Mouse (Mus musculus) heart, postnatal 25 days (tissue): ENCODE measurements around the gene Tnf. TPM values are rescaled to one million over a fixed set of nuclear protein-coding genes. Genes with fewer than 3 reads are reported as not detected.
A peak's percentile ranks its signal among the peaks of the same experiment; 100 is the strongest.

ENCODE experiments used
- DNase-seq: peaks from one replicate; pipeline ENCODE4 v3.0.0; 2022; ENCODE audit warnings: low spot score
- intact Hi-C: fragments of 180-260 bp; cut with DNase I; formaldehyde crosslinking; loops from one replicate; pipeline ENCODE4 v1.15.1; 2025
- total RNA-seq, 2 experiments: library from RNA; stranded (reverse); gene quantifications; 2 replicates each; pipeline ENCODE4 v1.2.3; 2021

Tnf gene
- total RNA-seq, 2 experiments from 2014 or later: 0.56 to 0.60 TPM

GRCm38 (mm10) chr17:35185639-35186611, 15.9 kb downstream of the Tnf start:
- intact Hi-C loops: no loop called here
- peak; percentile 56 for DNase-seq

DNA sequence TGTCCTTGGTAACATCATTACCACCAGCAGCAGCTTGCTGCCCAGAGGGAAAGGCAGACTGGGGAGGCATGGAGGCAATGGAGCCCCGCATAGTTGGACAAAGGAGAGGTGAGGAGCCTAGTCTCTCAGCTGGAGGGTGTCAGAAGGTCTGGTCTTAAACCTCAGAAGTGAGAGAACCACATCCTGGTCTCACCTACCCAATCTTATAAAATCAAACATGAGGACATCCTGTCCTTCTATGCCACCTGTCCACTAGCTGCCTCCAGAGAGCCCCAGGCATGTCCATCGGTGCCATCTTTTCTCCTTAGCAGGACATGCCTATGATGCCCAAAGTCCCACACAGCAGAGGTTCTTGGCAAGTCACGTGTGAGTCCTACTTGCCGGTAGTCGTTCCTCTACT, 21.7 kb downstream of the Tnf start:
- DNase-seq: no peak
- intact Hi-C loops: no loop called here

DNA sequence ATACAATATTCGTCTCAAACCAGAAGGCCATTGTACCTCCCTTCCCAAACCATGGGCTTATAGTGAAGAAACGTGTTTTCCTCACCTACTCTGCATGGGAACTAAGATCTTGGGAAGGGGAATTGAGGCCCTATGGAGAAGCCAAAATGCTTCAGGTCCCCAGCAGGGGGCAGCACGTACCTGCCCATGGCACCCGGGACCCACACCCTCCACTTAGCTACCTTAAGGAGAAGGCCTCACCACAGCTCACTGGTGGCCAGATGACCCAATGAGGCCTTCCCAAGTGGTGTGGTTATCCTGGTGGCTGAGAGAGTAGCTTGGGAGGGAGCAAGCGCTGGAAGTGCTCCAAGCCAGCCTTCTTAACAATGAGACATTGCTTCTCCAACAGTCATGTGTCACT, 23.3 kb downstream of the Tnf start:
- DNase-seq: peak; percentile 50
- intact Hi-C loops: loop anchor here (1.0 to 2.0 kb wide), 2 partner anchors 16 to 54 kb away; partner anchors contain the start of gene Ltb

- intact Hi-C loops: no loop called here
- DNase-seq: no peak
Observed at GRCm38 (mm10) chr17:35175968-35176367, 25.8 kb downstream of the Tnf start, which contains the start of gene Aif1. Aif1 (minus strand) TSS chr17:35176068.

DNA sequence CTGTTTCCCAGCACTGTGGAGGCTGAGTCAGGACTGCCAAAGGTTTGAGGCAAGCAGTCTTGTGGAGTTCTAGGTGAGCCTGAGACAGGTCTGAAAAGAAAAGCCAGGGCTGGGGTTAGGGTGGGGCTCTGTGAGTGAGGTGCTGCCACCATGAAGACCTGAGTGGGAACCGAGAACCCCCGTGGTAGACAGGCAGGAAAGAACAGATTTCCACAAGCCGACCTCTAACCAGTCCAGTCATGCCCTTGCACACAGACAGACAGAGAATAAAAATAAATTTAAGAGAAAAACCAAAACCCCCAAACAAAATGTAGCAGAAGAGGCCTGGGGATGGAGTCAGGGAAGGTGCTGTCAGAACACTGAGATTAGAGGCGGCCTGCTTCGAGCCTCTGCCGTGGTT, 26.4 kb downstream of the Tnf start:
- no peak for DNase-seq
- intact Hi-C loops: no loop called here

GRCm38 (mm10) chr17:35174201-35174977, 27.4 kb downstream of the Tnf start:
- intact Hi-C loops: no loop called here
- DNase-seq: no peak

DNA sequence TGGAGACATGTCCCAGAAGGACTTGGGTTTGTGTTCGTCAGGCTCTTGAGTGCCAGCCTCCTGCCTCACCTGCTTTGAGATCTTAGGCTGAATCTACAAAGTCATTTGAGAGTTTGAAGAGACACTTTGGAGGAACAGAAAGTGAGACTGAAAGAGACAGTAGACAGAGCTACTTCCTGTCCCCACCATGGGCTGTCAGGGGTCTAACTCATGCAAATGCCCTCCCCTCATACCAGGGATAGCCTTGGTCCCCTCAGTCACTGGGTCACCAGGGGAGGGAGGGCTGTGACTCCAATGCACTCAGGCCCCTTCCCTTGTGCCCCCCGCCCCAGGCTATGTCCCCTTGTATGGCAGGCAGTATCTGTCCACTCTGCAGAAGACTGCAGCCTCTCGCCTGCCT, 28.5 kb downstream of the Tnf start:
- DNase-seq: no peak
- intact Hi-C loops: no loop called here

- intact Hi-C loops: no loop called here
- DNase-seq: no peak
Observed at GRCm38 (mm10) chr17:35172445-35173234, 29.2 kb downstream of the Tnf start.

GRCm38 (mm10) chr17:35168541-35169207, 33.1 kb downstream of the Tnf start:
- DNase-seq: no peak
- intact Hi-C loops: loop anchor here (1.0 to 10.0 kb wide), 2 partner anchors 64 to 964 kb away; partner anchors contain the start of gene Tap2

GRCm38 (mm10) chr17:35167794-35168193, 34.0 kb downstream of the Tnf start:
- intact Hi-C loops: loop anchor here (10.0 kb wide), 1 partner anchor 963 kb away; the partner anchor contains the start of gene Tap2
- DNase-seq: no peak

DNA sequence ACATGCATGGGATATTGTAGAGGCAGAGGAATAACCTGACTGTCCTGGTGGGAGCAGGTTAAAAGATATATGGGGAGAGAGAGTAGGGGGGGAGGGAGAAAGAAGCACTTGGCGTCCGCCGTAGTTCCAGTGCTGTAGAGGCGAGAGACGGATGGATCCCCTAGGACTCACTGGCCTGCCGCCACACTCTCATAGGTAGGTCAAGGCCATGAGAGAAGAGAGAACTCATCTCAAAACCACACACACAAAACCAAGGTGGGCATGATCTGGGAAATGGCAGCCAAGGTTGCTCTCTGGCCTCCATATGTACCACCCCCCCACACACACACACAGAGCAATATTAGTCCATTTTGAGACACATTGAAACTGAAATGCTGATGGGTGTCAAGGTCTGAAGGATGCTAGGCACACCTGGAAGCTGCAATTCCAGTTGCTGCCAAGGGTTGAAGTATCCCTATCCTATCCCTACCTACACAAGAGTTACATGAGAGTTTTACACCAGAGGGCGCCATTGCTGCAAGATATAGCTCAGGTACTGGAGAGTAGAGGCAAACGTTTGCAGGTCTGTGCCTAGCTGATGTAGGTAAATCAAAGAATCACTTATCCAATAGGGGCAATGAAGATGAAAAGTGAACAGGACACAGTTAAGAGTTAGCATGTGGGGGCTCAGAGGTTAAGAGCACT, 35.3 kb downstream of the Tnf start:
- DNase-seq: no peak
- intact Hi-C loops: loop anchor here (10.0 kb wide), 1 partner anchor 962 kb away; the partner anchor contains the start of gene Tap2

DNA sequence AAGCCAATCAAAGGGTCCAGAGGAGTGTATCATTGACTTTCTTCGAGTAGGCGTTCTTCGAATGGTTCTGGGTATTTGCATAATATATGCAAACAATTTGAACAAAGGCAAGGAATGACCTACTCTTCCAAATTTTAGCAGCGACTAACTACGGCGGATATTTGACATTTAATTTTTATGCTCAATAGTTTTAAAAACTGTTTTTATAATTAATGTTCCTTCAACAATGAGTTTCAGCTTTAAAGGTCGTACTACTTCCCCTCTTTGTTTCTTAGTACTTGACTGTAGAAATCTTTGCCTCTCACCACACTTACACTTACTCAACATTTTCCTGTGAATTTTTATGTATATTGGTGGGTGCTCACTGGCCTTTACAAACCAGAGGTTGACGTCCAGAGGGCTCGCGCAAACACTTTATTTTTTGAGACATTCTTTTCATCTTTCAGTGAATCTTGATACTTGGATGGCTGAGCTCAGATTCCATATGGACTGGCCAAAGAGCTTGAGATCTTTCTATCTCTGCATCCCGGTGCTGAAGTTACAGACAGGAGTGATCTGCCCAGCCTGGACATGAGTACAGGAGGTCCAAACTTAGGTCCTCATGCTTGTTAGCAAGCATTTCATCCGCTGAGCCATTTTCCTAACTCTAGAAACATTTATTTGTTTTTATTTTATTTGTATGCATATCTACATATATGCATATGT, 36.2 kb downstream of the Tnf start:
- intact Hi-C loops: loop anchor here (10.0 kb wide), 1 partner anchor 961 kb away; the partner anchor contains the start of gene Tap2
- DNase-seq: no peak

GRCm38 (mm10) chr17:35164568-35165450, 37.0 kb downstream of the Tnf start, which contains the start of gene Prrc2a:
Prrc2a (minus strand) TSS chr17:35164897.
- intact Hi-C loops: loop anchor here (5.0 to 10.0 kb wide), 2 partner anchors 43 to 960 kb away; partner anchors contain the start of genes Csnk2b, Gpank1 and Tap2
- peak; percentile 98 for DNase-seq

DNA sequence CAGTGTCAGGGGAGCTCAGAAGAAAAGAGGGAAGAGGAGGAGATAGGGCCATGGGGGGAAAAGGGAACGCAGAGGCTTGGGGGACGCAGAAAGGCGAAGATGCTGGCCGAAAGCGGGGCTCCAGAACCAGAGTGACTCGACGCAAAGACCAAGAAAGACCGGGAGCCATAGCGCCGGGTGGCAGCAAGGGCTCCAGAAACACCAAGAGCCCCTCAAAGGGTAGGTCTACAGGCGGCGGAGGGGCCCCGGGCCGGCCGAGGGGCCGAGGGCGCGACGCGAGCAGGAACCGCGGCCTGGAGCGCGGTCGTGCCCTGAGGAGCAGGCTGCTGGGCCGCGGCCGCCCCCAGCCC, 37.6 kb downstream of the Tnf start:
- intact Hi-C loops: loop anchor here (5.0 to 10.0 kb wide), 2 partner anchors 42 to 959 kb away; partner anchors contain the start of genes Csnk2b, Gpank1 and Tap2
- DNase-seq: no peak

DNA sequence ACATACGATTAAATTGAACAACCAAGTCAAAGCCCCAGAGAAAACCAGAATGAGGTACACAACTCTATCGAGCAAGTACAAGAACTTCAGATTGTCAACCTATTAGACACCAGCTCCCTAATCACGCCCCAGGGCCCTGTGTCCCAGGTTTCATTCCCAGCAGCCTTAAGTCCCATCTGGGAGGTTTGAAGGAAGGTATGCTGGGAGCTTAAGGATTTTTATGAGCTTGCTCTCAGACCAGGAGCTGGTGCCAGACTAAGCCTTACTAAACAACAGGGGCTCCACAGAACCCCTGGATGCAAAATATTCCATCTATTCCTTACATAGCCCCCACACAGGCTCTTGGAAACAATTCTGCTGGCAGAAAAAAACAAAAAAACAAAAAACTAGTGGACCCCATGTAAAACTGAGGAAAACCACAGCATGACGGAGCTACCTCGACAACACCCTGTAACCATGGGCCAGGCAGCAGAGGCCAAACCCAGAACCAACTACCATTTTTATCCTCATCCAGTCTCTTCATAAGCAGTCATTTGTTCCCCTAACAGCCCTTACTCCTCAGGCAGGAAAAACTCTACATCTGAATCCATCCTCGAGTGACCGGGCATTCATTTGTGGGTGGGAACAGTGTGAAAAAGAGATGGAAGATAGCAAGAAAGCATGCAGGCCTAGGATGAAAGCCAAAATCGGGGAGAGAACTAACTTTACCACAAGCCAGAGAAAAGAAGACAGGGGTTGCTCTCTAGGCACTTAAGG, 38.3 kb downstream of the Tnf start:
- intact Hi-C loops: loop anchor here (2.0 to 10.0 kb wide), 3 partner anchors 25 to 959 kb away; partner anchors contain the start of genes Csnk2b, Gpank1 and Tap2

DNA sequence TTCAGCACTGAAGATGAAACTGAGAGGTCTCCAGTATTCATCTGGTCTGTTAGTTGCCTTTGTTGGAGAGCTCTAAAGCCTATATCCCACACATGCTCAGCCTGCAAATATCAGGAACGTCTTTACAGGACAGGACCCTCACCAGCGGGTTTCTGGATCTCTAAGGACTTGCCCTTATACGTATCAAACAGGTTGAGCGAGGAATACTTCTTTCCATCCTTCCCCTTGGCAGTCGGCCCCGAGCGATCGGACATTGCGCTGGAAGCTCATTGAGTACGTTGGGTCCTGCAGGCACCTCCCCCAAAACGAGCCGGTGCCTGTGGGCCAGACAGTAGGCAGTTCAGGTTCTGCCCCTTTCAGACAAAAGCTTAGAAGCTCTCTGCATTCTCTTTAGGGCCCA, 39.1 kb downstream of the Tnf start:
- intact Hi-C loops: loop anchor here (2.0 to 10.0 kb wide), 3 partner anchors 24 to 958 kb away; partner anchors contain the start of genes Csnk2b, Gpank1 and Tap2
- DNase-seq: no peak

More for the DNA sequence above, 38.3 kb downstream of the Tnf start:
- DNase-seq: no peak
